Mouse (Mus musculus) small intestine, adult 2 months (tissue): Measurements from ENCODE around the gene Hist2h2aa1.
A peak's percentile ranks its signal among the peaks of the same experiment; 100 is the strongest.

Source experiments
- CTCF ChIP-seq: fragments of 200-500 bp; IDR thresholded peaks from 2 replicates; pipeline ENCODE4 v1.5.1; 2012; ENCODE audit warnings: low read depth, mild to moderate bottlenecking, control low read depth, inconsistent platforms, low read length, moderate library complexity, mixed read lengths; ENCODE audit not compliant: insufficient replicate concordance, insufficient read length; ENCODE audit errors: extremely low read depth
- POLR2A ChIP-seq: fragments of 200-500 bp; IDR thresholded peaks from 2 replicates; pipeline ENCODE4 v1.6.1; 2012; ENCODE audit warnings: low read depth, mild to moderate bottlenecking, control low read depth, inconsistent platforms, low read length, moderate library complexity

DNA sequence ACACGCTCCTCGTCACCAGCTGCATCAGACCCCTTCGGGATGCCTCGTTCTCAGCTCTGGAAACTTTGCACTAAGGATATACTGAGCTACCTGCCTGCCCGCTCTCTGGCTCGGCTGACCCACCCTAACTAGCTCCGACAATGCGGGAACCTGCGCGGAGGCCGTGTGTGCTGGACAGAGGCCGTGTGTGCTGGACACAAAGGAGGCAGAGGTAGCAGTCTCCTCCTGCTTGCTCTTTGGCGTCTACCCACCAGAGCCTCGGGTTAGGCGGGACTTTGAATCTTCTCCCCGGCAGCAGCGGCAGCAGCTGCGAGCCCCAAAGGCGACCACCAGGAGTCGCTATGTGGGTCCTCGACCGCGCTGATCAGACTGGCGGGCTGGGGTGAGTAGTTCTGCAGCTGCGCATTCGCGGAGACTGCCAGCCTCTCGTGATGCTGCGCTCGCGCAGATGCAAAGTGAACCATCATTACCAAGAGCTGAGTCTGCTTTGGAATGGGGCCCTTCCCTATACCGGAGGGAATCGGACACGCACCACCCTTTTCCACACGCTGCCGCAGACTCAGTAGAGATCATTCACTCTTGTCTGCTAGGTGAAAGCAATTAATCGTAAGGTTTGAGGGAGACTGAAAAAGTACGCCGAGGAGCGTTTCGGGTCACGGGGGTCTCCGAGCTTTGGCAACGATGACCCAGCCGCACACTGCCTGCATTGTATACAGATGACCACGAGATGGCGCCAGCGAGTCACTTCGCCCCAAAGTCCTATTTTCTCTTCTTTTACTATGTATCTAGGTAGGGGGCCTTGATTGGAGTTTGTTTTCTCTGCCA is 32.7 kb downstream of the Hist2h2aa1 start:
- TF ChIP-seq POLR2A = no peak
- peak; percentile 82 for TF ChIP-seq CTCF
